ENCODE assay signal across 20 mouse cellular contexts in genomic region chr6:22035408-22035807, GRCm38 (mm10). TPM values are rescaled to one million over a fixed set of nuclear protein-coding genes. Genes with fewer than 3 reads are reported as not detected.
DNase-seq lines count a peak whose midpoint lies in the region; TF ChIP-seq lines count a peak whose summit lies in the region.
"Had no signal": no experiment of that assay in that cellular context is flagged by ENCODE, and none has a peak within 500 bp of the region (broad histone marks: within the 10 kb centered on the region; RNA-seq: fewer than 3 reads in every experiment).

No protein-coding gene starts in this region.

- no peak for TF ChIP-seq CTCF in kidney, adult 2 months (conservative IDR thresholded peaks at IDR 0.05; ENCODE audit: insufficient read depth, insufficient read length, low read depth, low read length)

- H3K27ac ChIP-seq in kidney, adult 2 months (ENCODE audit: insufficient read depth, low read depth, low read length): no peak overlapping the region
- H3K27ac ChIP-seq: hindbrain, embryonic 12.5 days; kidney, postnatal 0 days; layer of hippocampus, adult 2 months; left cerebral cortex, adult 2 months; limb, embryonic 10.5 days; liver, embryonic 13.5 days; neural tube, embryonic 12.5 days had no signal

- H3K27me3 ChIP-seq in kidney, adult 2 months (replicated peaks; ENCODE audit: control insufficient read depth, insufficient read depth, low read length): no peaks in the 10 kb centered on the region
- H3K27me3 ChIP-seq: CH12.LX; hindbrain, embryonic 12.5 days; liver, embryonic 13.5 days; megakaryocyte, embryonic 14.5 days; neural tube, embryonic 12.5 days had no signal

- no peak for TF ChIP-seq POLR2A in kidney, adult 2 months (IDR thresholded peaks at IDR 0.05; ENCODE audit: low read depth, low read length)

- 69% methylated on average over 6 of the region's 6 CpGs for WGBS in kidney, adult 2 months

- H3K36me3 ChIP-seq in kidney, adult 2 months (ENCODE audit: control insufficient read depth, insufficient read depth, low read length): no peaks in the 10 kb centered on the region
- H3K36me3 ChIP-seq: hindbrain, embryonic 12.5 days; liver, embryonic 13.5 days; neural tube, embryonic 12.5 days had no signal

- H3K4me1 ChIP-seq in kidney, adult 2 months (ENCODE audit: control insufficient read depth, insufficient read depth, low read length): no peaks in the 10 kb centered on the region
- H3K4me1 ChIP-seq: neural tube, embryonic 12.5 days had no signal

- peak; percentile 17 for DNase-seq in kidney, adult 2 months
- no peak for DNase-seq in kidney, postnatal 14 days
- DNase-seq in 416B (ENCODE audit: low read depth): peak; percentile 48
- peak; percentile 67 for DNase-seq in adipocyte (ENCODE audit: low spot score)
- DNase-seq in lung, postnatal 25 days (ENCODE audit: low spot score): peak; percentile 29
- DNase-seq in layer of hippocampus, postnatal 36 days: no peak
- no peak for DNase-seq in cerebellum, postnatal 4 days (ENCODE audit: low spot score in 2 of 2)
- DNase-seq: cerebellum, adult 18-20 months; gastrocnemius, postnatal 14 days; liver, embryonic 13.5 days; right cerebral cortex, postnatal 25 days; thymus, postnatal 25 days had no signal

- H3K4me3 ChIP-seq in kidney, adult 2 months (ENCODE audit: insufficient read depth, low read depth, low read length): no peak overlapping the region
- H3K4me3 ChIP-seq: hindbrain, embryonic 12.5 days; layer of hippocampus, adult 2 months; left cerebral cortex, adult 2 months; limb, embryonic 10.5 days; liver, embryonic 13.5 days; megakaryocyte, embryonic 14.5 days; neural tube, embryonic 12.5 days had no signal

RNA-seq across cellular contexts. Expression of gene Cped1, which starts 49.7 kb away (rescaled TPM):
- 5.9 and 6.2 TPM in 2 replicates for polyA plus RNA-seq in kidney, adult 2 months (2012; rRNA removed)
- 1 to 10 TPM; 1.7 to 2.1 TPM for total RNA-seq in layer of hippocampus, postnatal 36 days (2021)

Comparison
In these comparisons a context has a peak if more than half of its experiments do, and no peak if none do; other contexts are left out.
1. DNase-seq: peak in kidney, adult 2 months (single experiment), 416B (single experiment), adipocyte (single experiment) and lung, postnatal 25 days (single experiment); none in kidney, postnatal 14 days (single experiment), layer of hippocampus, postnatal 36 days (0 of 2) and cerebellum, postnatal 4 days (0 of 2).